Mouse (Mus musculus): ENCODE measurements around the gene Tmcc3.

DNA sequence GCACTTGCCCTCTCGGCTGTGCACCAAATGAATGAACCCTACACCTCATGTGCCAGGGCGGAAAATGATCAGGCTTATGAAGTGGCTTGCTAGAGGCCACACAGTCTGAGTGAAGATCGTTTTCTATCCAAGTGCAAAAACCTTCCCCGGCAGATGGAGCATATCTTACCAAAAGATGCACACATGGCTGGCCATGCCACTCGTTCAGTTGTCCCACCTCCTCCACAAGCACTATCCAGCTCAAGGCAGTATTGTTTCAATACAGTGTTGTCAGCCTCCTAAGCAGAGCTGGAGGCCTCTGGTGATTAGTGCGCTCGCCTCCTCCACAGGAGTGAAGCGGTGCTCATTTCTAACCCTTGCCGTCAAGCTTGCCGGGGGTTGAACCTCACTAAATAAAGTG is 66.1 kb downstream of the Tmcc3 start:
- TF ChIP-seq CTCF (IDR thresholded peaks at IDR 0.05; ENCODE audit: insufficient read depth, low read depth, low read length) (no peak), POLR2A (IDR thresholded peaks at IDR 0.05; ENCODE audit: insufficient read depth, low read depth, low read length) (no peak)
